Mouse (Mus musculus): ENCODE measurements around the gene Nckap5. TPM values are rescaled to one million over a fixed set of nuclear protein-coding genes. Genes with fewer than 3 reads are reported as not detected.
"Not testable (repeated sequence)": the region's sequence is repeated elsewhere in the genome, so short reads cannot be mapped to it uniquely, and the experiment has no call there.

Gene Nckap5
- polyA plus RNA-seq, 1 experiment from 2014 or later, result 4.8 TPM

GRCm38 (mm10) chr1:126042886-126043285 is 787.7 kb downstream of the Nckap5 start:
- Histone ChIP-seq H3K4me2 (ENCODE audit: low read depth, low read length) (no peak overlapping the region), H3K4me1 (ENCODE audit: control insufficient read depth, insufficient read depth, low read length) (no peaks in the 10 kb centered on the region), H3K4me3 (replicated peaks; ENCODE audit: low read length) (no peak overlapping the region), H3K27ac (ENCODE audit: low read length) (no peak overlapping the region), H3K36me3 (ENCODE audit: control insufficient read depth, insufficient read depth, low read length) (no peaks in the 10 kb centered on the region), H3K9ac (ENCODE audit: low read length) (no peak overlapping the region), H3K27me3 (ENCODE audit: control insufficient read depth, insufficient read depth, low read length) (no peaks in the 10 kb centered on the region), H3K9me3 (replicated peaks; ENCODE audit: control insufficient read depth, low read length) (no peaks in the 10 kb centered on the region)
- WGBS, result 89% methylated on average over 5 of the region's 5 CpGs
- no peak for ATAC-seq (ENCODE audit: insufficient read depth, low FRiP score)

GRCm38 (mm10) chr1:126027536-126027935 is 803.1 kb downstream of the Nckap5 start:
- ATAC-seq (ENCODE audit: insufficient read depth, low FRiP score), result no peak
- H3K27me3 ChIP-seq (ENCODE audit: control insufficient read depth, insufficient read depth, low read length), result no peaks in the 10 kb centered on the region
- H3K4me3 ChIP-seq (replicated peaks; ENCODE audit: low read length), result no peak overlapping the region
- H3K4me1 ChIP-seq (ENCODE audit: control insufficient read depth, insufficient read depth, low read length), result no peaks in the 10 kb centered on the region
- no peak overlapping the region for H3K27ac ChIP-seq (ENCODE audit: low read length)
- WGBS, result 93% methylated on average over 8 of the region's 8 CpGs
- no peak overlapping the region for H3K9ac ChIP-seq (ENCODE audit: low read length)
- no peak overlapping the region for H3K4me2 ChIP-seq (ENCODE audit: low read depth, low read length)
- no peaks in the 10 kb centered on the region for H3K36me3 ChIP-seq (ENCODE audit: control insufficient read depth, insufficient read depth, low read length)
- H3K9me3 ChIP-seq (replicated peaks; ENCODE audit: control insufficient read depth, low read length), result no peaks in the 10 kb centered on the region

- no peak overlapping the region for H3K9ac ChIP-seq (ENCODE audit: low read length)
- 0 out of 2 replicates have a peak, but pooled peaks have one; percentile 21 for ATAC-seq (ENCODE audit: insufficient read depth, low FRiP score)
- H3K36me3 ChIP-seq (ENCODE audit: control insufficient read depth, insufficient read depth, low read length), result no peaks in the 10 kb centered on the region
- H3K27ac ChIP-seq (ENCODE audit: low read length), result no peak overlapping the region
- no peaks in the 10 kb centered on the region for H3K27me3 ChIP-seq (ENCODE audit: control insufficient read depth, insufficient read depth, low read length)
- no peaks in the 10 kb centered on the region for H3K9me3 ChIP-seq (replicated peaks; ENCODE audit: control insufficient read depth, low read length)
- H3K4me1 ChIP-seq (ENCODE audit: control insufficient read depth, insufficient read depth, low read length), result no peaks in the 10 kb centered on the region
- H3K4me2 ChIP-seq (ENCODE audit: low read depth, low read length), result no peak overlapping the region
- WGBS, result 52% methylated on average over 6 of the region's 6 CpGs
- no peak overlapping the region for H3K4me3 ChIP-seq (replicated peaks; ENCODE audit: low read length)
Measured at GRCm38 (mm10) chr1:126024518-126024917, 806.1 kb downstream of the Nckap5 start.

GRCm38 (mm10) chr1:126022959-126023358 is 807.6 kb downstream of the Nckap5 start:
- H3K9ac ChIP-seq (ENCODE audit: low read length), result no peak overlapping the region
- H3K9me3 ChIP-seq (replicated peaks; ENCODE audit: control insufficient read depth, low read length), result no peaks in the 10 kb centered on the region
- WGBS, result 32% methylated on average over 10 of the region's 10 CpGs
- no peaks in the 10 kb centered on the region for H3K36me3 ChIP-seq (ENCODE audit: control insufficient read depth, insufficient read depth, low read length)
- H3K4me3 ChIP-seq (replicated peaks; ENCODE audit: low read length), result no peak overlapping the region
- H3K27me3 ChIP-seq (ENCODE audit: control insufficient read depth, insufficient read depth, low read length), result no peaks in the 10 kb centered on the region
- no peaks in the 10 kb centered on the region for H3K4me1 ChIP-seq (ENCODE audit: control insufficient read depth, insufficient read depth, low read length)
- no peak overlapping the region for H3K27ac ChIP-seq (ENCODE audit: low read length)
- no peak for ATAC-seq (ENCODE audit: insufficient read depth, low FRiP score)
- no peak overlapping the region for H3K4me2 ChIP-seq (ENCODE audit: low read depth, low read length)

GRCm38 (mm10) chr1:126018654-126019053 is 811.9 kb downstream of the Nckap5 start:
- H3K9me3 ChIP-seq (replicated peaks; ENCODE audit: control insufficient read depth, low read length); H3K27ac ChIP-seq (ENCODE audit: low read length); H3K36me3 ChIP-seq (ENCODE audit: control insufficient read depth, insufficient read depth, low read length); H3K27me3 ChIP-seq (ENCODE audit: control insufficient read depth, insufficient read depth, low read length); H3K4me1 ChIP-seq (ENCODE audit: control insufficient read depth, insufficient read depth, low read length); ATAC-seq (ENCODE audit: insufficient read depth, low FRiP score); H3K4me2 ChIP-seq (ENCODE audit: low read depth, low read length); H3K4me3 ChIP-seq (replicated peaks; ENCODE audit: low read length); H3K9ac ChIP-seq (ENCODE audit: low read length): not testable (repeated sequence)
- 53% methylated on average over 6 of the region's 6 CpGs for WGBS

GRCm38 (mm10) chr1:126011661-126012091 is 818.9 kb downstream of the Nckap5 start:
- H3K9ac ChIP-seq (ENCODE audit: low read length), result no peak overlapping the region
- WGBS, result 82% methylated on average over 5 of the region's 5 CpGs
- no peaks in the 10 kb centered on the region for H3K4me1 ChIP-seq (ENCODE audit: control insufficient read depth, insufficient read depth, low read length)
- no peak for ATAC-seq (ENCODE audit: insufficient read depth, low FRiP score)
- no peak overlapping the region for H3K4me2 ChIP-seq (ENCODE audit: low read depth, low read length)
- no peak overlapping the region for H3K27ac ChIP-seq (ENCODE audit: low read length)
- no peaks in the 10 kb centered on the region for H3K27me3 ChIP-seq (ENCODE audit: control insufficient read depth, insufficient read depth, low read length)
- H3K4me3 ChIP-seq (replicated peaks; ENCODE audit: low read length), result no peak overlapping the region
- H3K9me3 ChIP-seq (replicated peaks; ENCODE audit: control insufficient read depth, low read length), result no peaks in the 10 kb centered on the region
- no peaks in the 10 kb centered on the region for H3K36me3 ChIP-seq (ENCODE audit: control insufficient read depth, insufficient read depth, low read length)

GRCm38 (mm10) chr1:126007571-126007970 is 823.0 kb downstream of the Nckap5 start:
- H3K9ac ChIP-seq (ENCODE audit: low read length), result no peak overlapping the region
- WGBS, result 73% methylated on average over 4 of the region's 4 CpGs
- no peaks in the 10 kb centered on the region for H3K36me3 ChIP-seq (ENCODE audit: control insufficient read depth, insufficient read depth, low read length)
- no peaks in the 10 kb centered on the region for H3K9me3 ChIP-seq (replicated peaks; ENCODE audit: control insufficient read depth, low read length)
- no peak for ATAC-seq (ENCODE audit: insufficient read depth, low FRiP score)
- H3K4me1 ChIP-seq (ENCODE audit: control insufficient read depth, insufficient read depth, low read length), result no peaks in the 10 kb centered on the region
- H3K27me3 ChIP-seq (ENCODE audit: control insufficient read depth, insufficient read depth, low read length), result no peaks in the 10 kb centered on the region
- no peak overlapping the region for H3K4me3 ChIP-seq (replicated peaks; ENCODE audit: low read length)
- H3K4me2 ChIP-seq (ENCODE audit: low read depth, low read length), result no peak overlapping the region
- no peak overlapping the region for H3K27ac ChIP-seq (ENCODE audit: low read length)

- 24% methylated on average over 5 of the region's 5 CpGs for WGBS
- H3K4me3 ChIP-seq (replicated peaks; ENCODE audit: low read length), result no peak overlapping the region
- no peak for ATAC-seq (ENCODE audit: insufficient read depth, low FRiP score)
Measured at GRCm38 (mm10) chr1:126005672-126006071, 824.9 kb downstream of the Nckap5 start.

GRCm38 (mm10) chr1:125996540-125996939 is 834.1 kb downstream of the Nckap5 start:
- ATAC-seq (ENCODE audit: insufficient read depth, low FRiP score), result no peak
- H3K36me3 ChIP-seq (ENCODE audit: control insufficient read depth, insufficient read depth, low read length), result no peaks in the 10 kb centered on the region
- 56% methylated on average over 3 of the region's 3 CpGs for WGBS

More at GRCm38 (mm10) chr1:126005672-126006071, 824.9 kb downstream of the Nckap5 start:
- no peak overlapping the region for H3K27ac ChIP-seq (ENCODE audit: low read length)
- H3K9ac ChIP-seq (ENCODE audit: low read length), result no peak overlapping the region
- no peaks in the 10 kb centered on the region for H3K27me3 ChIP-seq (ENCODE audit: control insufficient read depth, insufficient read depth, low read length)
- no peak overlapping the region for H3K4me2 ChIP-seq (ENCODE audit: low read depth, low read length)
- H3K4me1 ChIP-seq (ENCODE audit: control insufficient read depth, insufficient read depth, low read length), result no peaks in the 10 kb centered on the region
- no peaks in the 10 kb centered on the region for H3K36me3 ChIP-seq (ENCODE audit: control insufficient read depth, insufficient read depth, low read length)
- no peaks in the 10 kb centered on the region for H3K9me3 ChIP-seq (replicated peaks; ENCODE audit: control insufficient read depth, low read length)

GRCm38 (mm10) chr1:125987803-125988202 is 842.8 kb downstream of the Nckap5 start:
- Histone ChIP-seq H3K4me1 (ENCODE audit: control insufficient read depth, insufficient read depth, low read length) (no peaks in the 10 kb centered on the region), H3K4me2 (ENCODE audit: low read depth, low read length) (no peak overlapping the region), H3K27me3 (ENCODE audit: control insufficient read depth, insufficient read depth, low read length) (no peaks in the 10 kb centered on the region), H3K9ac (ENCODE audit: low read length) (no peak overlapping the region), H3K9me3 (replicated peaks; ENCODE audit: control insufficient read depth, low read length) (no peaks in the 10 kb centered on the region), H3K4me3 (replicated peaks; ENCODE audit: low read length) (no peak overlapping the region), H3K27ac (ENCODE audit: low read length) (no peak overlapping the region), H3K36me3 (ENCODE audit: control insufficient read depth, insufficient read depth, low read length) (no peaks in the 10 kb centered on the region)
- WGBS, result 62% methylated on average over 3 of the region's 3 CpGs
- ATAC-seq (ENCODE audit: insufficient read depth, low FRiP score), result no peak

More at GRCm38 (mm10) chr1:125996540-125996939, 834.1 kb downstream of the Nckap5 start:
- Histone ChIP-seq H3K4me2 (ENCODE audit: low read depth, low read length) (no peak overlapping the region), H3K27ac (ENCODE audit: low read length) (no peak overlapping the region), H3K27me3 (ENCODE audit: control insufficient read depth, insufficient read depth, low read length) (no peaks in the 10 kb centered on the region), H3K9ac (ENCODE audit: low read length) (no peak overlapping the region), H3K4me3 (replicated peaks; ENCODE audit: low read length) (no peak overlapping the region), H3K9me3 (replicated peaks; ENCODE audit: control insufficient read depth, low read length) (no peaks in the 10 kb centered on the region), H3K4me1 (ENCODE audit: control insufficient read depth, insufficient read depth, low read length) (no peaks in the 10 kb centered on the region)

All from stomach, embryonic 16.5 days (tissue).